Mouse (Mus musculus): ENCODE measurements at regions not wholly inside any gene's neighbourhood (a gene's known extent, or its start where the extent isn't known, plus 50 kb on each side); places are given as distances from the start of the nearest gene placed in this dataset.

GRCm38 (mm10) chr8:30269949-30270910 lies 2822.8 kb downstream of the Poteg start:
- TF ChIP-seq CTCF (IDR thresholded peaks at IDR 0.05; ENCODE audit: low read depth): no peak
- TF ChIP-seq EP300 (IDR thresholded peaks at IDR 0.05; ENCODE audit: low read depth): no peak
